In the genomic region with DNA sequence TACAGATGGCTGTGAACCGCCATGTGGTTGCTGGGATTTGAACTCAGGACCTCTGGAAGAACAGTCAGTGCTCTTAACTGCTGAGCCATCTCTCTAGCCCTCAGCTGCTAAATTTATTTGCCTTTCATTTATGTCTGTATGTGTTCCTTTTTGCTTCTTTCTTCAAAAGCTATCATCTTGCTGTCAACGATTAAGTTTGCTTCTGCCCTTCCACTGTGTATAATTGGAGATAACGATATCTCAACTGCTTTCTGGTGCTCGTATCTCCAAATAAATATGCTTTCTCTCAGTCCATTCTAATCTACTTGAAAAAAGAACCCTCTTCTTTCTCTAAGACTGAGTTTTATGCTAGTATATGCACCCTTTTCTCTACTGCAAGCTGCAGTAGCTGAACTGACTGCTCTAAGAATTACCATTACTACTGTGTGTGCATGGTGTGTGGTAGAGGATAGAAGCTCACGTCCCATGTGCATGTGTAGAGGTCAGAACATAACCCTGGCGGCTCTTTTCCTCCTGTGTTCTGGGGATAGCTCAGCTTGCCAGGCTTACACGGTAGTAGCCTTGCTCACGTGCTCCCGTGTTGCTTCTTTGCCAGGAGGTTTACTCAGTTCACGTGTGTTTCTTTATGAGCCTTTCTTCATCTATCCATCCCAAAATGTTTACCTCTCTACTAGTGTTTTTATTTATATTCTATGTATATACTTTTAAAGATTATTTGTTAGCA, we compare ENCODE assay signal across 1 mouse cellular context.
TF ChIP-seq lines count a peak whose summit lies in the region.

No protein-coding gene starts in this region.

TF ChIP-seq in MEL, 35 proteins besides CTCF, POLR2A, EP300 and RAD21 (continued from another document):
- TF ChIP-seq USF2 (IDR thresholded peaks at IDR 0.05; ENCODE audit: borderline replicate concordance in 1 of 2, insufficient read depth in 1 of 2, low read depth in 1 of 2, low read length in 2 of 2) (no peak), UBTF (IDR thresholded peaks at IDR 0.05; ENCODE audit: borderline replicate concordance, insufficient read depth, low read depth, low read length) (no peak), ZNF384 (IDR thresholded peaks at IDR 0.05; ENCODE audit: low read depth, low read length) (peak; percentile 73; the same call in 1 of the 2 replicates), MAFK (IDR thresholded peaks at IDR 0.05; ENCODE audit: borderline replicate concordance, low read depth, low read length) (peak; percentile 71; the same call in 1 of the 2 replicates), NELFE (IDR thresholded peaks at IDR 0.05; ENCODE audit: low read depth, low read length) (no peak), MYC (IDR thresholded peaks at IDR 0.05; ENCODE audit: low read depth, low read length) (peak; percentile 57; the same call in 1 of the 2 replicates), SIN3A (IDR thresholded peaks at IDR 0.05; ENCODE audit: low read length) (peak; percentile 98), ETS1 (IDR thresholded peaks at IDR 0.05; ENCODE audit: low read depth, low read length) (peak; percentile 94), MAX (IDR thresholded peaks at IDR 0.05; ENCODE audit: low read length) (peak; percentile 65), ZMIZ1 (IDR thresholded peaks at IDR 0.05; ENCODE audit: low read depth, low read length) (no peak), KAT2A (conservative IDR thresholded peaks at IDR 0.05; ENCODE audit: low read depth, low read length) (peak; percentile 52; the same call in 1 of the 2 replicates), POLR2AphosphoS2 (IDR thresholded peaks at IDR 0.05; ENCODE audit: low read length) (no peak), ZC3H11A (IDR thresholded peaks at IDR 0.05; ENCODE audit: low read depth, low read length) (peak; percentile 9), ZKSCAN1 (IDR thresholded peaks at IDR 0.05; ENCODE audit: low read depth, low read length) (no peak; the same call in 1 of the 2 replicates), NRF1 (IDR thresholded peaks at IDR 0.05; ENCODE audit: insufficient read depth, low read depth, low read length, poor library complexity, severe bottlenecking) (no peak), CHD2 (IDR thresholded peaks at IDR 0.05; ENCODE audit: low read length) (no peak; the same call in 1 of the 2 replicates), TCF12 (IDR thresholded peaks at IDR 0.05; ENCODE audit: low read depth, low read length) (peak; percentile 97), USF1 (IDR thresholded peaks at IDR 0.05; ENCODE audit: low read depth, low read length) (peak; percentile 86), SMC3 (IDR thresholded peaks at IDR 0.05; ENCODE audit: low read depth, low read length) (peak; percentile 10; the same call in 1 of the 2 replicates), HCFC1 (IDR thresholded peaks at IDR 0.05; ENCODE audit: low read depth, low read length) (peak; percentile 70), MYB (IDR thresholded peaks at IDR 0.05; ENCODE audit: low read depth, low read length) (peak; percentile 93), JUND (IDR thresholded peaks at IDR 0.05; ENCODE audit: low read depth, low read length) (peak; percentile 81), MXI1 (IDR thresholded peaks at IDR 0.05; ENCODE audit: low read depth, low read length) (peak; percentile 90; the same call in 1 of the 2 replicates), MAZ (IDR thresholded peaks at IDR 0.05; ENCODE audit: low read depth, low read length) (0 out of 2 replicates have a peak, but pooled peaks have one; percentile 54), CHD1 (IDR thresholded peaks at IDR 0.05; ENCODE audit: low read depth, low read length) (no peak; the same call in 1 of the 2 replicates), BHLHE40 (IDR thresholded peaks at IDR 0.05; ENCODE audit: borderline replicate concordance, low read depth, low read length) (peak; percentile 91), MEF2A (IDR thresholded peaks at IDR 0.05; ENCODE audit: extremely low read depth, insufficient replicate concordance, low read depth, low read length, poor library complexity, severe bottlenecking) (peak; percentile 79; the same call in 1 of the 2 replicates), GATA1 (IDR thresholded peaks at IDR 0.05; ENCODE audit: low read depth, low read length) (peak; percentile 99), ELF1 (IDR thresholded peaks at IDR 0.05; ENCODE audit: low read depth, low read length) (peak; percentile 34; the same call in 1 of the 2 replicates), RCOR1 (IDR thresholded peaks at IDR 0.05; ENCODE audit: low read depth, low read length) (peak; percentile 96), TBP (IDR thresholded peaks at IDR 0.05; ENCODE audit: low read depth, low read length) (peak; percentile 92), POLR2AphosphoS5 (IDR thresholded peaks at IDR 0.05; ENCODE audit: borderline replicate concordance, low read depth, low read length) (no peak), E2F4 (IDR thresholded peaks at IDR 0.05; ENCODE audit: borderline replicate concordance, low read depth, low read length) (no peak), TAL1 (IDR thresholded peaks at IDR 0.05; ENCODE audit: low read length) (peak; percentile 57)
